Mouse (Mus musculus) olfactory bulb, adult 2 months (tissue): ENCODE measurements around the gene Tmem56.

Experiments
- CTCF ChIP-seq: fragments of 200-500 bp; IDR thresholded peaks from 2 replicates; pipeline ENCODE4 v1.5.1; 2012; ENCODE audit warnings: low read depth, mild to moderate bottlenecking, low read length, moderate library complexity; ENCODE audit not compliant: insufficient read depth
- POLR2A ChIP-seq: fragments of 200-500 bp; IDR thresholded peaks from 2 replicates; pipeline ENCODE4 v1.6.1; 2012; ENCODE audit warnings: mild to moderate bottlenecking, low read depth, low read length, moderate library complexity; ENCODE audit not compliant: insufficient read depth

GRCm38 (mm10) chr3:121156043-121156442 is 126.9 kb downstream of the Tmem56 start:
- no peak for TF ChIP-seq POLR2A
- no peak for TF ChIP-seq CTCF
